Mouse (Mus musculus) gonadal fat pad, adult 2 months (tissue): ENCODE measurements around the gene Stxbp5. TPM values are rescaled to one million over a fixed set of nuclear protein-coding genes. Genes with fewer than 3 reads are reported as not detected.
"Not testable (repeated sequence)": the region's sequence is repeated elsewhere in the genome, so short reads cannot be mapped to it uniquely, and the experiment has no call there.

Experiments
- DNase-seq: peaks from one replicate; pipeline ENCODE4 v3.0.0-alpha.2; 2012; ENCODE audit warnings: low read depth
- polyA plus RNA-seq: library from polyadenylated mRNA; depleted of rRNA; stranded (reverse); fragments of >200 nt; gene quantifications from 2 replicates; pipeline ENCODE4 v1.2.3, GENCODE M21; 2012; rRNA removed

The Stxbp5 gene
- polyA plus RNA-seq, result 11.6 and 16.3 TPM in 2 replicates

- no peak for DNase-seq
Observed at GRCm38 (mm10) chr10:9901071-9901696, at the start of gene Stxbp5. Stxbp5 (minus strand) TSS chr10:9901079.

GRCm38 (mm10) chr10:9912395-9912794 lies 11.5 kb upstream of the Stxbp5 start:
- DNase-seq, result no peak

GRCm38 (mm10) chr10:9907919-9908502 lies 7.1 kb upstream of the Stxbp5 start:
- no peak for DNase-seq

GRCm38 (mm10) chr10:9907519-9907918 lies 6.6 kb upstream of the Stxbp5 start:
- no peak for DNase-seq

- no peak for DNase-seq
Observed at GRCm38 (mm10) chr10:9906185-9906584, 5.3 kb upstream of the Stxbp5 start.

GRCm38 (mm10) chr10:9901697-9902239 lies 889 bp upstream of the Stxbp5 start:
- peak; percentile 90 for DNase-seq

GRCm38 (mm10) chr10:9900315-9901070 lies 386 bp downstream of the Stxbp5 start:
- DNase-seq, result no peak

- no peak for DNase-seq
Observed at GRCm38 (mm10) chr10:9899816-9900215, 1.1 kb downstream of the Stxbp5 start.

GRCm38 (mm10) chr10:9899086-9899485 lies 1.8 kb downstream of the Stxbp5 start:
- DNase-seq, result no peak

- no peak for DNase-seq
Observed at GRCm38 (mm10) chr10:9897852-9898251, 3.0 kb downstream of the Stxbp5 start.

GRCm38 (mm10) chr10:9893562-9893961 lies 7.3 kb downstream of the Stxbp5 start:
- DNase-seq, result no peak

GRCm38 (mm10) chr10:9889651-9890050 lies 11.2 kb downstream of the Stxbp5 start:
- no peak for DNase-seq

GRCm38 (mm10) chr10:9888655-9889054 lies 12.2 kb downstream of the Stxbp5 start:
- no peak for DNase-seq

- not testable (repeated sequence) for DNase-seq
Observed at GRCm38 (mm10) chr10:9881781-9882320, 19.0 kb downstream of the Stxbp5 start.

GRCm38 (mm10) chr10:9880070-9880728 lies 20.7 kb downstream of the Stxbp5 start:
- DNase-seq, result no peak

GRCm38 (mm10) chr10:9878821-9879489 lies 21.9 kb downstream of the Stxbp5 start:
- no peak for DNase-seq

- no peak for DNase-seq
Observed at GRCm38 (mm10) chr10:9875905-9876304, 25.0 kb downstream of the Stxbp5 start.

- DNase-seq, result no peak
Observed at GRCm38 (mm10) chr10:9872143-9872542, 28.7 kb downstream of the Stxbp5 start.

- DNase-seq, result no peak
Observed at GRCm38 (mm10) chr10:9866793-9867579, 33.9 kb downstream of the Stxbp5 start.

- no peak for DNase-seq
Observed at GRCm38 (mm10) chr10:9860022-9860421, 40.9 kb downstream of the Stxbp5 start.
